Mouse (Mus musculus) stomach, embryonic 16.5 days (tissue): ENCODE measurements around the gene Egfl8. TPM values are rescaled to one million over a fixed set of nuclear protein-coding genes. Genes with fewer than 3 reads are reported as not detected.

Experiments
- ATAC-seq: fragments of 200-750 bp; cut with Nextera tagmentation; 2 replicates; pipeline ENCODE4 v1.8.0; 2017; ENCODE audit warnings: moderate number of reproducible peaks, moderate TSS enrichment; ENCODE audit not compliant: insufficient read depth, low FRiP score
- H3K27ac ChIP-seq: fragments of 300-500 bp; sonication (generic); 2 replicates; pipeline ENCODE4 v1.5.1; 2014; ENCODE audit warnings: low read length
- H3K27me3 ChIP-seq: fragments of 300-500 bp; sonication (generic); 2 replicates; pipeline ENCODE4 v1.6.1; 2014; ENCODE audit warnings: low read length, control low read depth, mixed read lengths; ENCODE audit not compliant: control insufficient read depth, insufficient read depth
- H3K36me3 ChIP-seq: fragments of 300-500 bp; sonication (generic); 2 replicates; pipeline ENCODE4 v1.6.1; 2014; ENCODE audit warnings: low read length; ENCODE audit not compliant: control insufficient read depth, insufficient read depth
- H3K4me1 ChIP-seq: fragments of 300-500 bp; sonication (generic); 2 replicates; pipeline ENCODE4 v1.6.1; 2014; ENCODE audit warnings: low read length, control low read depth, mixed read lengths; ENCODE audit not compliant: control insufficient read depth, insufficient read depth
- H3K4me2 ChIP-seq: fragments of 300-500 bp; sonication (generic); 2 replicates; pipeline ENCODE4 v1.6.1; 2014; ENCODE audit warnings: low read depth, low read length, mixed read lengths
- H3K4me3 ChIP-seq: fragments of 300-500 bp; sonication (generic); replicated peaks from 2 replicates; pipeline ENCODE4 v1.5.1; 2014; ENCODE audit warnings: mild to moderate bottlenecking, low read length
- H3K9ac ChIP-seq: fragments of 300-500 bp; sonication (generic); 2 replicates; pipeline ENCODE4 v1.6.1; 2014; ENCODE audit warnings: low read length
- H3K9me3 ChIP-seq: fragments of 300-500 bp; sonication (generic); replicated peaks from 2 replicates; pipeline ENCODE4 v1.6.1; 2016; ENCODE audit warnings: low read length, control low read depth; ENCODE audit not compliant: control insufficient read depth
- WGBS: fragments of 180-500 bp; shearing (Covaris S2); extraction: QIAGEN DNeasy Blood & Tissue Kit; methylation state at CpG from one replicate; pipeline ENCODE4 v1.1.7; 2014; 5-methylcytosine and 5-hydroxymethylcytosine counted together
- polyA plus RNA-seq: library from polyadenylated mRNA; unstranded; fragments of >200 nt; fragmentation: Nextera tagmentation; extraction: Ambion mirVana; gene quantifications from 2 replicates; pipeline ENCODE4 v1.2.1, GENCODE M21; 2015

The Egfl8 gene
- polyA plus RNA-seq, 1 experiment from 2014 or later = 3.5 TPM

DNA sequence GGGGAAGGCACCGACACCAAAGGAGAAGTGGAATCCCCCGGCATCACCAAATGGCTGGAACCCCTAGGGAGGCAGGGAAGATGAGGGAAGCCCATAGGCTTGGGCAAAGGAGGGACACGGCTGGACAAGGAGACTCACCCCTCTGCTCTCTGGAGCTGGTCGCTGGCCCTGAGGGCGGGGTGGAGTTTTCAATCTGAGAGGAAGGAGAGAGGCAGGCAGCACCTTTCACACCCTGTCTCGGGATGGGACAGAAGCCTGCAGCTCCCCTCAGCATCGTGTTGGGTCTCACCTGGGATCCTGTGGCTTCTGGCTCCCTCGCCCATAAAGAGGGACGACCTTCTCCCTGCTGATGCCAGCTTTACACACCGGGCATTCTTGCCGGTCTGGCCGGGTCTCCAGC lies 14.0 kb downstream of the Egfl8 start:
- WGBS = 78% methylated on average over 12 of the region's 12 CpGs
- H3K36me3 ChIP-seq = peaks cover 8% of the 10 kb centered on the region; the same call in 1 of the 2 replicates
- H3K4me1 ChIP-seq = peaks cover 39% of the 10 kb centered on the region
- no peak overlapping the region for H3K9ac ChIP-seq
- H3K9me3 ChIP-seq = no peaks in the 10 kb centered on the region
- H3K4me2 ChIP-seq = no peak overlapping the region
- no peak for ATAC-seq
- no peak overlapping the region for H3K27ac ChIP-seq
- H3K27me3 ChIP-seq = no peaks in the 10 kb centered on the region
- no peak overlapping the region for H3K4me3 ChIP-seq

DNA sequence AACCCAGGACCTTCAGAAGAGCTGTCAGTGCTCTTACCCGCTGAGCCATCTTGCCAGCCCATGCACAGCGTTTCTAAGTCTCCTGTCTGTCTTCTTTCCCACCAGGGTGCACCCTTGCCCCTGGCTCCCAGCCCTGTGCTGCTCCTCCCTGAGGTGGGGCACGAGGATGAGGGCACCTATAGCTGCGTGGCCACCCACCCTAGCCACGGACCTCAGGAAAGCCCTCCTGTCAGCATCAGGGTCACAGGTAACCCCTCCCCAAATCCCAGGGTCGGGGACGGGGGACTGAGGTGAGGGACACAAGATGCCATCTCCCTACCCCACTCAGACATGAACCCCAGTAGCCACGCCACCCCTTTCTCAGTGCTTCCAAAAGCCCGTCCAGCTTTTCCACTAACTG lies 15.9 kb downstream of the Egfl8 start:
- Histone ChIP-seq H3K27me3 (no peaks in the 10 kb centered on the region), H3K9ac (no peak overlapping the region), H3K4me1 (peaks cover 41% of the 10 kb centered on the region), H3K4me3 (no peak overlapping the region), H3K4me2 (no peak overlapping the region), H3K36me3 (peaks cover 17% of the 10 kb centered on the region), H3K9me3 (no peaks in the 10 kb centered on the region), H3K27ac (no peak overlapping the region)
- 74% methylated on average over 9 of the region's 9 CpGs for WGBS
- no peak for ATAC-seq

DNA sequence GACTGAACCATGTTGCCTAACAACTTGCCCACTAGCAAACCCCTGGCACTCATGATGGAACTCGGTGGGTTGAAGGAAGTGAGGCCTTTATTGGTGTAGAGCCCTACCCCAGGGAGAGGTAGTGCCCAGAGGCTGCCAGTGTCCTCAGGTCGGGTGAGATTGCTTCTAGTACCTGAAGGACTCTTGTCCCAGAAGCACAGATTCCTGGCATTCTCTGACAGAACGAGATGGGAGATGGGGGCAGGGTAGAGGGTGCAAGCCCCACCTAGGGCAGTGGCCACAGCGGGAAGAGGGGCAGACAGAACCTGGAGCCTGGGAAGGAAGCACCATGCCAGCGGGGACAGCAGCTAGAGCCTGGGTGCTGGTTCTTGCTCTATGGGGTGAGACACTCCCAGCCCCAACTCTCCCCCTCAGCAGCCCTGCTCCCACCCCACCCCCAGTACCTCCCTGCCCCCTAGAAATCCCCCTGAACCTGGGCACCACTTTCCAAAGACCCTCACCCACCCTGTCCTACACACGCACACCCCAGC lies 18.1 kb downstream of the Egfl8 start, which contains the start of gene Ager:
TSS of gene Ager (plus strand) at position 297 of the 530 bp plus-strand sequence.
- H3K4me3 ChIP-seq = no peak within 1 kb of the TSS
- H3K27me3 ChIP-seq = no peaks in the 10 kb centered on the region
- peak within 1 kb of the TSS; percentile 38; the same call in 1 of the 2 replicates for H3K27ac ChIP-seq
- H3K4me1 ChIP-seq = peaks cover 48% of the 10 kb centered on the region
- ATAC-seq = no peak
- no peak within 1 kb of the TSS for H3K4me2 ChIP-seq
- H3K9ac ChIP-seq = peak within 1 kb of the TSS; percentile 51; the same call in 1 of the 2 replicates
- peaks cover 22% of the 10 kb centered on the region for H3K36me3 ChIP-seq
- WGBS = 19% methylated on average over 6 of the region's 6 CpGs
- no peaks in the 10 kb centered on the region for H3K9me3 ChIP-seq

DNA sequence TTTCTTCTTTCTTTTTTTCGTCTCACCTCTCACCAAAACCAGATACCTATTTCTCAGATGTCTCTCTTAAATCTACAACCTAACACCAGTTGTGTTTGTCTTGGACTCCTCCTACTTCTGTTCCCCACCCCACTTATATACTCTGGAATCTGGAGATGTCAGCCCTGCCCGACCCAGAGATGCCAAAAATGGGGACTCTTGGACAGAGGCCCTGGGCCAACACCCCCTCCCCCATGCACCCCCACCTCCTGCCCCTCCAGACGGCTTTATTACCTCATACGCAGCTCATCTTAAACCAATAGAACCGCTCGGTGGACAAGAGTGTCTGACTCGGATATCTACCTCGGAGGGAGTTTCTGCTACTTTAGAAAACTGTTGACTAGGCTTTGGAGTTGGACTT lies 19.7 kb downstream of the Egfl8 start:
- Histone ChIP-seq H3K4me3 (no peak overlapping the region), H3K27me3 (no peaks in the 10 kb centered on the region), H3K9me3 (no peaks in the 10 kb centered on the region), H3K36me3 (peaks cover 22% of the 10 kb centered on the region), H3K4me1 (peaks cover 47% of the 10 kb centered on the region), H3K9ac (no peak overlapping the region), H3K27ac (no peak overlapping the region), H3K4me2 (no peak overlapping the region)
- no peak for ATAC-seq
- 62% methylated on average over 8 of the region's 8 CpGs for WGBS

DNA sequence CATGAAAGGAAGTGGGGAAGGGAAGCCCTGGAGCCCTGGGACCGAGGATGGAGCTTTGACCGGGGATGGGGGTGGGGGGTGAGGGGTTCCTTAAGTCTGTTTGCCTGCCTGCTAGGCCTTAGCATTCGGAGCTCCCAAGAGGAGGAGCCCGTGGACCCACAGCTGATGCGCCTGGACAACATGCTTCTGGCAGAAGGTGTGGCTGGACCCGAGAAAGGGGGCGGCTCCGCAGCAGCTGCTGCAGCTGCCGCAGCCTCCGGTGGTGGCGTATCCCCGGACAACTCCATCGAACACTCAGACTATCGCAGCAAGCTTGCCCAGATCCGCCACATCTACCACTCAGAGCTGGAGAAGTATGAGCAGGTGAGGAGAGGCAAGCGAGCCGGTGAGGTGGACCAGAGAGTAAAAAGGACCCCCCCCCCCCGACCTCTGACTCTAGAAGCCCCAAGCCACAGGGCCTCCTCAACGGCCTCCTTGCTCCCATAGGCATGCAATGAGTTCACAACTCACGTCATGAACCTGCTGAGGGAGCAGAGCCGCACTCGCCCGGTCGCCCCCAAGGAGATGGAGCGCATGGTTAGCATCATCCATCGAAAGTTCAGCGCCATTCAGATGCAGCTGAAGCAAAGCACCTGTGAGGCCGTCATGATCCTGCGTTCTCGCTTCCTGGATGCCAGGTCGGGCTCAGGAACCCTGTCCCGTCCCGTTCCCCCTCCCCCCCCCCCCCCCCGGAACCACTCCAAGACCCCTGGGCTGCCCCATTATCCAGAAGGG lies 21.8 kb downstream of the Egfl8 start:
- H3K4me3 ChIP-seq = peak overlapping the region; percentile 91
- peak overlapping the region; percentile 99 for H3K27ac ChIP-seq
- WGBS = 39% methylated on average over 33 of the region's 34 CpGs
- H3K27me3 ChIP-seq = no peaks in the 10 kb centered on the region
- no peaks in the 10 kb centered on the region for H3K9me3 ChIP-seq
- no peak for ATAC-seq
- peak overlapping the region; percentile 99 for H3K9ac ChIP-seq
- peaks cover 67% of the 10 kb centered on the region for H3K4me1 ChIP-seq
- H3K36me3 ChIP-seq = peaks cover 14% of the 10 kb centered on the region; the same call in 1 of the 2 replicates
- peak overlapping the region; percentile 73 for H3K4me2 ChIP-seq

DNA sequence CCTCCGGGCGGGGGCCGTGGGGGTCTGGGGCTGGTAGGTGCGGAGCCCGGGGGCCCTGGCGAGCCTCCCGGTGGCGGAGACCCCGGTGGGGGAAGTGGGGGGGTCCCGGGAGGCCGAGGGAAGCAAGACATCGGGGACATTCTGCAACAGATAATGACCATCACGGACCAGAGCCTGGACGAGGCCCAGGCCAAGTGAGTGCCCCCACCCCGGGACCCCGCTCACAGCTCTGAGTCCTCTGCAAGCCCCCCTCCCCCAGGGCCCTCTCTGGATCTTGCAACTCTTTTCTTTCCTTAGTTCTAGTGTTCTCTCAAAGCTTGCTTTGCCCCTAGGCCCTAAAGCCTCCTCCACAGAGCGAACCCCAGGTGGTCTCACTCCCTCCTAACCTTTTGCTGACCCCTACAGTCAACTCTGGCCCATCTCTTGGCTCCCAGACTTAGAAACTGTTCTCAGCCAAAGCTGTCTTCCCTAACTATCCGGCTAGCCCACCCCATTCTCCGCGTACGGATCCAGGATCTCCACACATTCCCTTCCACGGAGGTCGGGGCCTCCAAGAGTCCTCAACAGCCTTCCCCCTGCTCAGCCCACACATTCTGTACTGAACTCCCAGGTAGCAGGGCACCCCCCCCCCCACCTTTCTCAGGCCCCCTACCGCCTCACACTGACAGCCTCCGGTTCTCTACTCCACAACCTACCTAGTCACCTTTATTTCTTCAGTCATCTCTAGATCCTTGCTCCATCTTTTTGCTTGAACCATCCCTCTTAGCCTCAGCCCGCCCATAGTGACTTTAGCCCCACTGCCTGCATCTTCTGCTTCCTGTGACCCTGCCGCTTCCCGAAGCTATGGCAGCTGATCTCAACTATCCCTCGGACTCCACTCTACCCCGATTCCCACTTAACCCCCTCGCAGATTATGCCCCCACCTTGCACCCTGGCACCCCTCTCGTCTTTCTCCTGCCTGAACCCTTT lies 22.9 kb downstream of the Egfl8 start:
- Histone ChIP-seq H3K4me2 (peak overlapping the region; percentile 73), H3K27me3 (no peaks in the 10 kb centered on the region), H3K9ac (peak overlapping the region; percentile 99), H3K36me3 (peaks cover 14% of the 10 kb centered on the region; the same call in 1 of the 2 replicates), H3K4me1 (peaks cover 67% of the 10 kb centered on the region), H3K4me3 (peak overlapping the region; percentile 91), H3K9me3 (no peaks in the 10 kb centered on the region), H3K27ac (peak overlapping the region; percentile 99)
- 0 out of 2 replicates have a peak, but pooled peaks have one; percentile 0 for ATAC-seq
- 1% methylated on average over 32 of the region's 32 CpGs for WGBS

DNA sequence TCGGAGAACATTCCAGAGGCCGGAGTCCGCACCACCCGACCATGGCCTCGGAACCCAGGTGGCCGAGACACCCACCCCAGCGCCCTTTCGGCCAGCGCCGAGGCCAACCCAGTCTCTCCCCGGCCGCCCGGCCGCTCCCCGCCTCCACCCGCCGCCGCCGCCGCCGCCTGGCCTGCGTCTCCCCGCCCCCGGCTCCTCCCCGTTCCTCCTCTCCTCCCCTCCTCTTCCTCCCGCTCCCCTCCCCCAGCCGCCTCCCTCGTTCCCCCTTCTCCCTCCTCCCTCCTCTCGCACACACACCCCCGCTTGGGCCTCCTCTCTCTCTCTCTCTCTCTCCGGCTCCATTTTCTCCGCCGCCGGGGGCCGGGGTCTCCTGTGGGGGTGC lies 23.8 kb downstream of the Egfl8 start:
- ATAC-seq = peak; percentile 65
- Histone ChIP-seq H3K9ac (peak overlapping the region; percentile 99), H3K4me3 (peak overlapping the region; percentile 91), H3K4me1 (peaks cover 61% of the 10 kb centered on the region), H3K9me3 (no peaks in the 10 kb centered on the region), H3K27me3 (no peaks in the 10 kb centered on the region), H3K36me3 (peaks cover 14% of the 10 kb centered on the region; the same call in 1 of the 2 replicates), H3K27ac (peak overlapping the region; percentile 99), H3K4me2 (peak overlapping the region; percentile 80)
- 1% methylated on average over 27 of the region's 35 CpGs for whole genome bisulfite sequencing

GRCm38 (mm10) chr17:34591029-34591993 lies 24.5 kb downstream of the Egfl8 start, which contains the start of gene Pbx2:
TSS of gene Pbx2 (plus strand) at chr17:34591266.
- peak; percentile 7; the same call in 1 of the 2 replicates for ATAC-seq
- Histone ChIP-seq H3K4me3 (peak within 1 kb of the TSS; percentile 91), H3K4me2 (peak within 1 kb of the TSS; percentile 80), H3K27ac (peak within 1 kb of the TSS; percentile 99), H3K9me3 (no peaks in the 10 kb centered on the region), H3K9ac (peak within 1 kb of the TSS; percentile 99), H3K4me1 (peaks cover 65% of the 10 kb centered on the region), H3K36me3 (peaks cover 14% of the 10 kb centered on the region; the same call in 1 of the 2 replicates), H3K27me3 (no peaks in the 10 kb centered on the region)
- 4% methylated on average over 21 of the region's 21 CpGs for WGBS
